Mouse (Mus musculus) lung, embryonic 16.5 days (tissue): ENCODE measurements around the gene Sema4c. TPM values are rescaled to one million over a fixed set of nuclear protein-coding genes. Genes with fewer than 3 reads are reported as not detected.

Experiments used
- ATAC-seq: fragments of 200-750 bp; cut with Nextera tagmentation; 2 replicates; pipeline ENCODE4 v1.8.0; 2017; ENCODE audit warnings: low read depth, mild to moderate bottlenecking, moderate library complexity
- H3K27ac ChIP-seq: fragments of 300-500 bp; sonication (generic); 2 replicates; pipeline ENCODE4 v1.5.1; 2014; ENCODE audit warnings: mild to moderate bottlenecking, control low read depth, low read length
- H3K27me3 ChIP-seq: fragments of 300-500 bp; sonication (generic); 2 replicates; pipeline ENCODE4 v1.6.1; 2014; ENCODE audit warnings: low read depth, low read length, mixed read lengths; ENCODE audit not compliant: control insufficient read depth, insufficient read depth
- H3K36me3 ChIP-seq: fragments of 300-500 bp; sonication (generic); 2 replicates; pipeline ENCODE4 v1.6.1; 2014; ENCODE audit warnings: low read length; ENCODE audit not compliant: control insufficient read depth, insufficient read depth
- H3K4me1 ChIP-seq: fragments of 300-500 bp; sonication (generic); replicated peaks from 2 replicates; pipeline ENCODE4 v1.6.1; 2014; ENCODE audit warnings: low read length, mixed read lengths; ENCODE audit not compliant: control insufficient read depth, insufficient read depth
- H3K4me2 ChIP-seq: fragments of 300-500 bp; sonication (generic); 2 replicates; pipeline ENCODE4 v1.6.1; 2014; ENCODE audit warnings: low read depth, low read length, control low read depth
- H3K4me3 ChIP-seq: fragments of 300-500 bp; sonication (generic); 2 replicates; pipeline ENCODE4 v1.5.1; 2014; ENCODE audit warnings: mild to moderate bottlenecking, low read length, control low read depth
- H3K9ac ChIP-seq: fragments of 300-500 bp; sonication (generic); 2 replicates; pipeline ENCODE4 v1.6.1; 2014; ENCODE audit warnings: low read length, control low read depth
- H3K9me3 ChIP-seq: fragments of 300-500 bp; sonication (generic); 2 replicates; pipeline ENCODE4 v1.6.1; 2016; ENCODE audit warnings: low read length; ENCODE audit not compliant: control insufficient read depth
- WGBS: fragments of 180-500 bp; shearing (Covaris S2); extraction: QIAGEN DNeasy Blood & Tissue Kit; methylation state at CpG from one replicate; pipeline ENCODE4 v1.1.7; 2014; 5-methylcytosine and 5-hydroxymethylcytosine counted together
- polyA plus RNA-seq: library from polyadenylated mRNA; unstranded; fragments of >200 nt; fragmentation: Nextera tagmentation; extraction: Ambion mirVana; gene quantifications from 2 replicates; pipeline ENCODE4 v1.2.1, GENCODE M21; 2015

Gene Sema4c
- polyA plus RNA-seq, 1 experiment from 2014 or later: 14.8 TPM

GRCm38 (mm10) chr1:36581260-36581659, 23.1 kb upstream of the Sema4c start:
- Histone ChIP-seq H3K9me3 (no peaks in the 10 kb centered on the region), H3K27ac (peak overlapping the region; percentile 82), H3K4me1 (peaks cover 28% of the 10 kb centered on the region), H3K4me3 (no peak overlapping the region), H3K4me2 (no peak overlapping the region), H3K36me3 (no peaks in the 10 kb centered on the region), H3K27me3 (no peaks in the 10 kb centered on the region), H3K9ac (peak overlapping the region; percentile 61; the same call in 1 of the 2 replicates)
- 77% methylated on average over 5 of the region's 5 CpGs for WGBS
- ATAC-seq: no peak

GRCm38 (mm10) chr1:36580384-36581207, 22.4 kb upstream of the Sema4c start:
- no peaks in the 10 kb centered on the region for H3K36me3 ChIP-seq
- H3K4me2 ChIP-seq: peak overlapping the region; percentile 53
- no peaks in the 10 kb centered on the region for H3K27me3 ChIP-seq
- peak overlapping the region; percentile 82 for H3K27ac ChIP-seq
- no peaks in the 10 kb centered on the region for H3K9me3 ChIP-seq
- peak; percentile 94 for ATAC-seq
- H3K4me1 ChIP-seq: peaks cover 29% of the 10 kb centered on the region
- peak overlapping the region; percentile 61 for H3K9ac ChIP-seq
- 2% methylated on average over 17 of the region's 17 CpGs for WGBS
- peak overlapping the region; percentile 36 for H3K4me3 ChIP-seq

- H3K27me3 ChIP-seq: no peaks in the 10 kb centered on the region
- 28% methylated on average over 6 of the region's 6 CpGs for WGBS
- no peaks in the 10 kb centered on the region for H3K36me3 ChIP-seq
- H3K9ac ChIP-seq: peak overlapping the region; percentile 61
- no peaks in the 10 kb centered on the region for H3K9me3 ChIP-seq
- peak; percentile 65 for ATAC-seq
- peak overlapping the region; percentile 82 for H3K27ac ChIP-seq
- peaks cover 34% of the 10 kb centered on the region for H3K4me1 ChIP-seq
- H3K4me3 ChIP-seq: peak overlapping the region; percentile 36; the same call in 1 of the 2 replicates
- peak overlapping the region; percentile 53 for H3K4me2 ChIP-seq
Observed at GRCm38 (mm10) chr1:36579974-36580383, 21.8 kb upstream of the Sema4c start.

- Histone ChIP-seq H3K4me1 (peaks cover 48% of the 10 kb centered on the region), H3K27ac (no peak overlapping the region), H3K4me3 (no peak overlapping the region), H3K36me3 (no peaks in the 10 kb centered on the region), H3K9ac (no peak overlapping the region), H3K4me2 (no peak overlapping the region), H3K9me3 (no peaks in the 10 kb centered on the region), H3K27me3 (no peaks in the 10 kb centered on the region)
- whole genome bisulfite sequencing: 70% methylated on average over 6 of the region's 6 CpGs
- ATAC-seq: no peak
Observed at GRCm38 (mm10) chr1:36576991-36577675, 19.0 kb upstream of the Sema4c start.

- no peak for ATAC-seq
- WGBS: 46% methylated on average over 6 of the region's 6 CpGs
- Histone ChIP-seq H3K27me3 (no peaks in the 10 kb centered on the region), H3K36me3 (no peaks in the 10 kb centered on the region), H3K4me2 (no peak overlapping the region), H3K9ac (no peak overlapping the region), H3K27ac (no peak overlapping the region), H3K9me3 (no peaks in the 10 kb centered on the region), H3K4me3 (no peak overlapping the region), H3K4me1 (peaks cover 46% of the 10 kb centered on the region)
Observed at GRCm38 (mm10) chr1:36575347-36575746, 17.2 kb upstream of the Sema4c start.

GRCm38 (mm10) chr1:36574196-36574955, 16.2 kb upstream of the Sema4c start:
- Histone ChIP-seq H3K4me1 (peaks cover 46% of the 10 kb centered on the region), H3K4me2 (no peak overlapping the region), H3K9ac (0 out of 2 replicates have a peak overlapping the region, but pooled peaks have one; percentile 21), H3K36me3 (no peaks in the 10 kb centered on the region), H3K27me3 (no peaks in the 10 kb centered on the region), H3K9me3 (no peaks in the 10 kb centered on the region), H3K27ac (peak overlapping the region; percentile 72), H3K4me3 (no peak overlapping the region)
- 57% methylated on average over 5 of the region's 5 CpGs for WGBS
- peak; percentile 25 for ATAC-seq

GRCm38 (mm10) chr1:36573524-36573923, 15.4 kb upstream of the Sema4c start:
- 66% methylated on average over 8 of the region's 8 CpGs for WGBS
- Histone ChIP-seq H3K27me3 (no peaks in the 10 kb centered on the region), H3K4me1 (peaks cover 54% of the 10 kb centered on the region), H3K4me2 (no peak overlapping the region), H3K9me3 (no peaks in the 10 kb centered on the region), H3K9ac (0 out of 2 replicates have a peak overlapping the region, but pooled peaks have one; percentile 21), H3K27ac (peak overlapping the region; percentile 72), H3K36me3 (no peaks in the 10 kb centered on the region), H3K4me3 (no peak overlapping the region)
- ATAC-seq: peak; percentile 24; the same call in 1 of the 2 replicates

- 70% methylated on average over 1 of the region's 1 CpGs for WGBS
- no peak overlapping the region for H3K4me2 ChIP-seq
- H3K36me3 ChIP-seq: no peaks in the 10 kb centered on the region
- H3K27ac ChIP-seq: no peak overlapping the region
- no peaks in the 10 kb centered on the region for H3K27me3 ChIP-seq
- peaks cover 62% of the 10 kb centered on the region for H3K4me1 ChIP-seq
- H3K9me3 ChIP-seq: no peaks in the 10 kb centered on the region
- no peak overlapping the region for H3K9ac ChIP-seq
- no peak overlapping the region for H3K4me3 ChIP-seq
- ATAC-seq: no peak
Observed at GRCm38 (mm10) chr1:36572709-36573108, 14.6 kb upstream of the Sema4c start.
